Mouse (Mus musculus): ENCODE data around the gene Adarb2.

GRCm38 (mm10) chr13:8173800-8174199 lies 28.9 kb upstream of the Adarb2 start:
- no peak for TF ChIP-seq POLR2A (IDR thresholded peaks at IDR 0.05; ENCODE audit: low read depth, low read length)
- TF ChIP-seq CTCF (conservative IDR thresholded peaks at IDR 0.05; ENCODE audit: insufficient read depth, insufficient read length, low read depth, low read length), result no peak
